8 mouse cellular contexts compared by ENCODE assay signal in the genomic region with DNA sequence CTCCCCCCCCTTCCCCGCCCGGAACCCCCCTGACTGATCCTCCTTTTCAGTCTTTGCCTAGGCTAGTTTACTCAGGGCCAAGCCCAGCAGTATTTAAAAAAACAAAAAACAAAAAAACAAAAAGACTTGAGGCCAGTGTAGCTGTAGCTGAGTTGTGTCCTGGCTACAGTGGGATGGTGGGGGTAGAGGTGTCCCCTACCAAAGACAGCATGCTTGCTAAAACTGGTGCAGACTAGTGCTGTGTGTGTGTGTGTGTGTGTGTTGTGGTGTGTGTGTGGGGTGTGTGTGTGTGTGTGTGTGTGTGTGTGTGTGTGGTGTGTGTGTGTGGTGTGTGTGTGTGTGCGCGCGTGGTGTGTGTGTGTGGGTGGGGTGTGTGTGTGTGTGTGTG. TPM values are rescaled to one million over a fixed set of nuclear protein-coding genes. Genes with fewer than 3 reads are reported as not detected.
A peak's percentile ranks its signal among the peaks of the same experiment; 100 is the strongest.
DNase-seq lines count a peak whose midpoint lies in the region; ATAC-seq and TF ChIP-seq lines count a peak whose summit lies in the region.

No protein-coding gene starts in this region.

- H3K9me3 ChIP-seq in neural tube, embryonic 11.5 days (ENCODE audit: control insufficient read depth, low read length): no peaks in the 10 kb centered on the region
- no peaks in the 10 kb centered on the region for H3K9me3 ChIP-seq in liver, embryonic 12.5 days (replicated peaks)
- H3K9me3 ChIP-seq in stomach, postnatal 0 days (ENCODE audit: control insufficient read depth, low read length): no peaks in the 10 kb centered on the region

- no peak for TF ChIP-seq CTCF in gastrocnemius, adult 2 months (IDR thresholded peaks at IDR 0.05)
- TF ChIP-seq CTCF in stomach, postnatal 0 days (IDR thresholded peaks at IDR 0.05; ENCODE audit: low read depth): no peak

- H3K36me3 ChIP-seq in neural tube, embryonic 11.5 days (ENCODE audit: control insufficient read depth, insufficient read depth, low read length): no peaks in the 10 kb centered on the region
- no peaks in the 10 kb centered on the region for H3K36me3 ChIP-seq in liver, embryonic 12.5 days
- H3K36me3 ChIP-seq in stomach, postnatal 0 days (ENCODE audit: control insufficient read depth, insufficient read depth, low read length): no peaks in the 10 kb centered on the region

- peaks cover 3% of the 10 kb centered on the region; the same call in 1 of the 2 replicates for H3K27me3 ChIP-seq in neural tube, embryonic 11.5 days (ENCODE audit: control insufficient read depth, insufficient read depth, low read length)
- peaks cover 34% of the 10 kb centered on the region for H3K27me3 ChIP-seq in liver, embryonic 12.5 days (replicated peaks)
- H3K27me3 ChIP-seq in stomach, postnatal 0 days (ENCODE audit: control insufficient read depth, insufficient read depth, low read length): 0 out of 2 replicates have a peak, but pooled peaks cover 2% of the 10 kb centered on the region

- no peak for DNase-seq in gastrocnemius, adult 2 months
- no peak for DNase-seq in gastrocnemius, postnatal 14 days
- DNase-seq in neural tube, embryonic 11.5 days (ENCODE audit: low spot score): no peak
- no peak for DNase-seq in neural tube, embryonic 10.5 days (ENCODE audit: extremely low spot score, low spot score)
- no peak for DNase-seq in stomach, postnatal 0 days (ENCODE audit: low spot score)
- DNase-seq in spleen, adult 18-20 months: no peak
- DNase-seq in c-Kit-positive CD71-positive TER-119-positive erythroid progenitor cells, embryonic 14.5 days (ENCODE audit: low spot score): no peak

- ATAC-seq in neural tube, embryonic 11.5 days (ENCODE audit: insufficient read depth, low FRiP score, low TSS enrichment): no peak; the same call in 1 of the 2 replicates
- no peak for ATAC-seq in liver, embryonic 12.5 days
- ATAC-seq in stomach, postnatal 0 days (ENCODE audit: low FRiP score, low TSS enrichment): no peak

- H3K9ac ChIP-seq in neural tube, embryonic 11.5 days (ENCODE audit: low read length): peak overlapping the region; percentile 70
- H3K9ac ChIP-seq in liver, embryonic 12.5 days: no peak overlapping the region
- peak overlapping the region; percentile 31; the same call in 1 of the 2 replicates for H3K9ac ChIP-seq in stomach, postnatal 0 days (ENCODE audit: low read length)

- H3K4me3 ChIP-seq in gastrocnemius, adult 2 months: peak overlapping the region; percentile 64
- H3K4me3 ChIP-seq in neural tube, embryonic 11.5 days (ENCODE audit: low read depth, low read length): peak overlapping the region; percentile 60
- no peak overlapping the region; the same call in 1 of the 2 replicates for H3K4me3 ChIP-seq in liver, embryonic 12.5 days
- H3K4me3 ChIP-seq in stomach, postnatal 0 days (ENCODE audit: low read depth, low read length): peak overlapping the region; percentile 58

- no peak overlapping the region for H3K27ac ChIP-seq in gastrocnemius, adult 2 months
- H3K27ac ChIP-seq in neural tube, embryonic 11.5 days (ENCODE audit: low read depth, low read length): no peak overlapping the region
- no peak overlapping the region for H3K27ac ChIP-seq in liver, embryonic 12.5 days
- no peak overlapping the region for H3K27ac ChIP-seq in stomach, postnatal 0 days (replicated peaks)

- peak overlapping the region; percentile 89 for H3K4me2 ChIP-seq in neural tube, embryonic 11.5 days (ENCODE audit: low read depth)
- H3K4me2 ChIP-seq in liver, embryonic 12.5 days: peak overlapping the region; percentile 74; the same call in 1 of the 2 replicates
- peak overlapping the region; percentile 97 for H3K4me2 ChIP-seq in stomach, postnatal 0 days (replicated peaks; ENCODE audit: low read depth)

- no peaks in the 10 kb centered on the region for H3K4me1 ChIP-seq in neural tube, embryonic 11.5 days (ENCODE audit: control insufficient read depth, insufficient read depth, low read length)
- 0 out of 2 replicates have a peak, but pooled peaks cover 4% of the 10 kb centered on the region for H3K4me1 ChIP-seq in liver, embryonic 12.5 days
- no peaks in the 10 kb centered on the region for H3K4me1 ChIP-seq in stomach, postnatal 0 days (replicated peaks; ENCODE audit: control insufficient read depth, insufficient read depth)

- 0% methylated on average over 2 of the region's 5 CpGs for WGBS in neural tube, embryonic 11.5 days
- 36% methylated on average over 5 of the region's 5 CpGs for WGBS in liver, embryonic 12.5 days (ENCODE audit: insufficient replicate concordance)
- 43% methylated on average over 3 of the region's 5 CpGs for WGBS in stomach, postnatal 0 days

- TF ChIP-seq EP300 in stomach, postnatal 0 days (optimal IDR thresholded peaks at IDR 0.05): no peak

- intact Hi-C loops in gastrocnemius, adult 2 months (cut with DNase I): no loop called here
- intact Hi-C loops in gastrocnemius, postnatal 14 days (cut with DNase I; ENCODE audit: low total_unique reads): no loop called here

RNA-seq across cellular contexts. Expression of a gene that starts 0.5 kb away (rescaled TPM):
- under 1 TPM; 0.06 to 0.23 TPM for total RNA-seq in gastrocnemius, adult 2 months (2021)
- under 1 TPM; 0.11 to 0.59 TPM for total RNA-seq in gastrocnemius, postnatal 14 days (2021)
- 1.3 and 1.6 TPM in 2 replicates for polyA plus RNA-seq in neural tube, embryonic 11.5 days (2014; fragmentation: Nextera tagmentation; extraction: Ambion mirVana)
- 0.05 and 0.07 TPM in 2 replicates for polyA plus RNA-seq in liver, embryonic 12.5 days (2016; fragmentation: Nextera tagmentation; extraction: Ambion mirVana)
- 0.96 and 1.0 TPM in 2 replicates for polyA plus RNA-seq in stomach, postnatal 0 days (2015; fragmentation: Nextera tagmentation; extraction: Ambion mirVana)
